Mouse (Mus musculus) cerebellum, adult 2 months (tissue): ENCODE results near the gene Pkd1.

Source experiments
- CTCF ChIP-seq: fragments of 200-500 bp; IDR thresholded peaks from 2 replicates; pipeline ENCODE4 v1.5.1; 2011; ENCODE audit warnings: low read depth, mild to moderate bottlenecking, control low read depth, low read length, moderate library complexity, borderline replicate concordance; ENCODE audit not compliant: insufficient read depth
- POLR2A ChIP-seq: fragments of 200-500 bp; IDR thresholded peaks from 2 replicates; pipeline ENCODE4 v1.6.1; 2011; ENCODE audit warnings: low read length, control low read depth, borderline replicate concordance; ENCODE audit not compliant: insufficient read depth

DNA sequence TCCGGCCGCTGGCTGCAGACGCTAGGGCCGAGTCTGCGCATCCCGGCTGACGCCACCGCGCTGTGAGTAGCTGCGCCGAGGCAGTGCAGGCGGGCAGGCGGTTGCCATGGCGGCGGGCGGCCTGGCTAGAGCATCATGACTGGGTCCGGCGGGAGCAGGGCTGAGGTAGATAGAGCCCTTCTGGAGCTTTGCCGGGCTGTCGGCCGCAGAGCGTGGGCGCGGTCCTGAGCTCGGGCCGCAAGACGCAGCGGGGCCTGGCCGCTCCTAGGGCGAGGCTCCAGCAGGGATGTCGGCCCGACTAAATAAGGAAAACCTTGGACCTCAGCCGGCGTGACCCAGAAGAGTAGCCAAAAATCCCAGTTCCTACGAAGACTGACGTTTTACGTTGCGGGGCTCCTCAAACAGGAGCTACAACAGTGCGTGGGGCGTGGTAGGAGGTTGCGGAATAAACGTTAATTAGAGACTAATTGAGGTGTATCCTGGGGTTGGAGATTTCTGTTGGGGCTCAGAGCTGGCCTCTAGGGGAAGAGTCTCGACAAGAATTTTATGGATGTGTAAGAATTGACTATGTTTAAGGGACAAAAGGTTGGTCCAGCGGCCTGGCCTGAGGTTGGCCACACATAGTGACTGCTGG is 899 bp downstream of the Pkd1 start:
- TF ChIP-seq CTCF (no peak), POLR2A (no peak)
